Comparison of ENCODE assay signal across 8 mouse cellular contexts in the genomic region with DNA sequence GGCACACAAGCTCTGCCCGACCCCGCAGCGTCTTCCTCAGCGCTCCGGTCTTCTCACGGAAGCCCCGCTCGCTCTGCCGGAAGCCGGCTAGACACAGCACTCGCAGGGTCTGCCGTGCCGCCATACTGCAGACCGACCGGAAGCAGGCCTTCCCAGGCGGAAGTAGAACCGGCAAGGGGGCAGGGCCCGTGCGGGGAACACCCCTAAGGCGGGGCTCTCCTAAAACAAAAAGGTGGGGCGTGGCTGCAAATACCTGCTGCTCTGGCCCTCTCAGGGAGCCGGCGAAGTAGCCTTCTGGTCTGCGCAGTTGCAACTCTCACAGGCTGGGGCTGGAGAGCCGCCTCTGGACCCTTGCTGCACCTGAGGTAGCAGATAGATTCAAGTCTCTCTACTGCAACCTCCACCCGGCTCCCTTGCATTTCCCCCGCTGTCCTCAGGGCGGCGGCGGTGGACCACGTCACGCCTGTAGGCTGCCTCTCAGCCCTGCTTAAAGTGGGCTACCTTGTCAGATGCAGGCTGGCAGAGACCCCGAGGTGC. TPM values are rescaled to one million over a fixed set of nuclear protein-coding genes. Genes with fewer than 3 reads are reported as not detected.
DNase-seq lines count a peak whose midpoint lies in the region; ATAC-seq lines count a peak whose summit lies in the region.

A gene (minus strand): TSS at position 164 of the 537 bp plus-strand sequence.

- peak within 1 kb of the TSS; percentile 68 for H3K4me3 ChIP-seq in hindbrain, embryonic 13.5 days

- peak within 1 kb of the TSS; percentile 86 for H3K9ac ChIP-seq in hindbrain, embryonic 13.5 days

- DNase-seq in WW6 (ENCODE audit: low read depth, low spot score), result peak; percentile 97
- peak; percentile 88 to 89 for DNase-seq in cerebellum, postnatal 36 days
- DNase-seq in frontal cortex, postnatal 25 days (ENCODE audit: low spot score in 2 of 2), result peak; percentile 85
- DNase-seq in layer of hippocampus, postnatal 14 days (ENCODE audit: low spot score in 2 of 2), result peak; percentile 93 to 95
- DNase-seq in lung, postnatal 14 days, result peak; percentile 89
- peak; percentile 89 for DNase-seq in ovary, postnatal 36 days (ENCODE audit: low spot score)
- peak; percentile 94 for DNase-seq in thymus, postnatal 25 days

- H3K27me3 ChIP-seq in hindbrain, embryonic 13.5 days, result peaks cover 15% of the 10 kb centered on the region

- peaks cover 42% of the 10 kb centered on the region for H3K4me1 ChIP-seq in hindbrain, embryonic 13.5 days (replicated peaks)

- WGBS in hindbrain, embryonic 13.5 days, result under 1% methylated on average over 33 of the region's 33 CpGs

- H3K27ac ChIP-seq in hindbrain, embryonic 13.5 days, result peak within 1 kb of the TSS; percentile 92

- peak; percentile 94 for ATAC-seq in hindbrain, embryonic 13.5 days (ENCODE audit: low FRiP score)

- peak within 1 kb of the TSS; percentile 97 for H3K4me2 ChIP-seq in hindbrain, embryonic 13.5 days

- no peaks in the 10 kb centered on the region for H3K9me3 ChIP-seq in hindbrain, embryonic 13.5 days

- peaks cover 43% of the 10 kb centered on the region for H3K36me3 ChIP-seq in hindbrain, embryonic 13.5 days

RNA-seq across cellular contexts. Expression of the gene that starts here (rescaled TPM):
- polyA plus RNA-seq in hindbrain, embryonic 13.5 days (2015; fragmentation: Nextera tagmentation; extraction: Ambion mirVana), result 17.0 and 18.2 TPM in 2 replicates
- 10 to 100 TPM; 14.8 to 15.2 TPM for total RNA-seq in layer of hippocampus, postnatal 14 days (2021)

Comparison
In these comparisons a context has a peak if more than half of its experiments do, and no peak if none do; other contexts are left out.
1. Peak in every context shown above with its lines: DNase-seq, ATAC-seq, H3K4me3 ChIP-seq and H3K27ac ChIP-seq.